Mouse (Mus musculus) myocyte (in vitro differentiated cells): Measurements from ENCODE around the gene Pfn3. TPM values are rescaled to one million over a fixed set of nuclear protein-coding genes. Genes with fewer than 3 reads are reported as not detected.

ENCODE experiments used
- H3K27me3 ChIP-seq: one replicate; pipeline ENCODE4 v1.6.1; 2011; ENCODE audit not compliant: control insufficient read depth, insufficient read depth, insufficient read length
- H3K36me3 ChIP-seq: one replicate; pipeline ENCODE4 v1.6.1; 2011; ENCODE audit not compliant: control insufficient read depth, insufficient read depth
- H3K4me2 ChIP-seq: one replicate; pipeline ENCODE4 v1.6.1; 2011; ENCODE audit warnings: low read depth, control low read depth
- H3K4me3 ChIP-seq: one replicate; pipeline ENCODE4 v1.5.1; 2011; ENCODE audit warnings: mild to moderate bottlenecking, control low read depth, moderate library complexity
- H3K79me2 ChIP-seq: one replicate; pipeline ENCODE4 v1.6.1; 2011; ENCODE audit not compliant: control insufficient read depth, insufficient read depth
- H3ac ChIP-seq: one replicate; pipeline ENCODE4 v1.6.1; 2011; ENCODE audit not compliant: control insufficient read depth, insufficient read length
- CEBPB ChIP-seq: IDR thresholded peaks from 2 replicates; pipeline ENCODE4 v1.6.1; 2011; ENCODE audit warnings: mild to moderate bottlenecking, moderate library complexity; ENCODE audit not compliant: poor library complexity, insufficient read depth, severe bottlenecking
- E2F4 ChIP-seq: IDR thresholded peaks from one replicate; pipeline ENCODE4 v1.6.1; 2011; ENCODE audit warnings: mild to moderate bottlenecking, control low read depth, moderate library complexity; ENCODE audit not compliant: insufficient read depth
- MAX ChIP-seq: IDR thresholded peaks from one replicate; pipeline ENCODE4 v1.6.1; 2011; ENCODE audit warnings: low read depth, mild to moderate bottlenecking, control low read depth
- MYOD1 ChIP-seq, 3 experiments: IDR thresholded peaks; one replicate each; pipeline ENCODE4 v1.6.1; 2011; ENCODE audit warnings: control low read depth in 2 of 3, low read depth in 2 of 3, mild to moderate bottlenecking in 2 of 3, moderate library complexity in 1 of 3; ENCODE audit not compliant: insufficient read length in 2 of 3, control insufficient read depth in 1 of 3
- MYOG ChIP-seq, 3 experiments: IDR thresholded peaks; one replicate each; pipeline ENCODE4 v1.6.1; 2011; ENCODE audit warnings: control low read depth in 2 of 3, low read depth in 2 of 3, mild to moderate bottlenecking in 2 of 3; ENCODE audit not compliant: insufficient read length in 2 of 3, control insufficient read depth in 1 of 3, insufficient read depth in 1 of 3
- POLR2A ChIP-seq: IDR thresholded peaks from one replicate; pipeline ENCODE4 v1.6.1; 2011; ENCODE audit warnings: low read depth, mild to moderate bottlenecking, control low read depth, moderate library complexity; ENCODE audit not compliant: insufficient read length
- POLR2AphosphoS2 ChIP-seq: IDR thresholded peaks from one replicate; pipeline ENCODE4 v1.6.1; 2011; ENCODE audit warnings: low read depth, control low read depth; ENCODE audit not compliant: insufficient read length
- REST ChIP-seq: IDR thresholded peaks from one replicate; pipeline ENCODE4 v1.6.1; 2011; ENCODE audit warnings: mild to moderate bottlenecking, control low read depth, moderate library complexity; ENCODE audit not compliant: insufficient read depth, insufficient read length
- SRF ChIP-seq: IDR thresholded peaks from one replicate; pipeline ENCODE4 v1.6.1; 2011; ENCODE audit warnings: low read depth; ENCODE audit not compliant: control insufficient read depth, insufficient read length
- TCF12 ChIP-seq: IDR thresholded peaks from one replicate; pipeline ENCODE4 v1.6.1; 2011; ENCODE audit warnings: mild to moderate bottlenecking, control low read depth; ENCODE audit not compliant: poor library complexity, insufficient read depth, severe bottlenecking
- TCF3 ChIP-seq: IDR thresholded peaks from one replicate; pipeline ENCODE4 v1.6.1; 2011; ENCODE audit warnings: low read depth, control low read depth; ENCODE audit not compliant: insufficient read length
- USF1 ChIP-seq: IDR thresholded peaks from one replicate; pipeline ENCODE4 v1.6.1; 2011; ENCODE audit warnings: low read depth, mild to moderate bottlenecking, control low read depth, moderate library complexity
- polyA plus RNA-seq: library from polyadenylated mRNA; unstranded; fragments of >200 nt; fragmentation: generic; extraction: Trizol; gene quantifications from one replicate; pipeline ENCODE4 v1.2.1, GENCODE M21; 2012; ENCODE audit warnings: missing spikeins

The Pfn3 gene
- polyA plus RNA-seq, 1 experiment = not detected

GRCm38 (mm10) chr13:55398088-55398487, 16.9 kb downstream of the Pfn3 start, which contains the start of gene Slc34a1:
Gene Slc34a1, plus strand, starts transcription at chr13:55398187.
- Histone ChIP-seq H3K27me3 (peaks cover 38% of the 10 kb centered on the region), H3ac (no peak within 1 kb of the TSS), H3K4me2 (no peak within 1 kb of the TSS), H3K79me2 (no peaks in the 10 kb centered on the region), H3K36me3 (no peaks in the 10 kb centered on the region), H3K4me3 (no peak within 1 kb of the TSS)
- TF ChIP-seq MYOG (IDR thresholded peaks at IDR 0.05; ENCODE audit: control insufficient read depth in 1 of 3, insufficient read depth in 1 of 3, insufficient read length in 2 of 3, low read depth in 2 of 3) (peak in 1 of 3 experiments; percentile 59), MYOD1 (IDR thresholded peaks at IDR 0.05; ENCODE audit: control insufficient read depth in 1 of 3, insufficient read length in 2 of 3, low read depth in 2 of 3) (peak in 1 of 3 experiments; percentile 47), E2F4 (no peak)

GRCm38 (mm10) chr13:55392933-55393332, 22.1 kb downstream of the Pfn3 start:
- TF ChIP-seq REST (no peak), POLR2AphosphoS2 (no peak), POLR2A (no peak), E2F4 (no peak), USF1 (no peak), TCF12 (no peak), MYOD1 (IDR thresholded peaks at IDR 0.05; ENCODE audit: control insufficient read depth in 1 of 3, insufficient read length in 2 of 3, low read depth in 2 of 3) (no peak), CEBPB (no peak), TCF3 (no peak), MYOG (IDR thresholded peaks at IDR 0.05; ENCODE audit: control insufficient read depth in 1 of 3, insufficient read depth in 1 of 3, insufficient read length in 2 of 3, low read depth in 2 of 3) (no peak), SRF (no peak), MAX (no peak)

GRCm38 (mm10) chr13:55391626-55392029, 23.4 kb downstream of the Pfn3 start:
- no peak for TF ChIP-seq USF1
- no peak for TF ChIP-seq MAX
- no peak for TF ChIP-seq SRF
- no peak for TF ChIP-seq TCF3
- no peak for TF ChIP-seq MYOG (IDR thresholded peaks at IDR 0.05; ENCODE audit: control insufficient read depth in 1 of 3, insufficient read depth in 1 of 3, insufficient read length in 2 of 3, low read depth in 2 of 3)
- TF ChIP-seq REST = no peak
- no peak for TF ChIP-seq MYOD1 (IDR thresholded peaks at IDR 0.05; ENCODE audit: control insufficient read depth in 1 of 3, insufficient read length in 2 of 3, low read depth in 2 of 3)
- TF ChIP-seq E2F4 = no peak
- TF ChIP-seq CEBPB = no peak
- TF ChIP-seq POLR2A = no peak
- TF ChIP-seq TCF12 = no peak
- no peak overlapping the region for H3K4me2 ChIP-seq
- H3K4me3 ChIP-seq = no peak overlapping the region
- peaks cover 10% of the 10 kb centered on the region for H3K27me3 ChIP-seq
- H3K79me2 ChIP-seq = no peaks in the 10 kb centered on the region
- H3K36me3 ChIP-seq = no peaks in the 10 kb centered on the region
- H3ac ChIP-seq = no peak overlapping the region

More at GRCm38 (mm10) chr13:55392933-55393332, 22.1 kb downstream of the Pfn3 start:
- Histone ChIP-seq H3ac (no peak overlapping the region), H3K36me3 (no peaks in the 10 kb centered on the region), H3K4me2 (no peak overlapping the region), H3K27me3 (peaks cover 6% of the 10 kb centered on the region), H3K4me3 (no peak overlapping the region), H3K79me2 (no peaks in the 10 kb centered on the region)

GRCm38 (mm10) chr13:55390644-55391043, 24.4 kb downstream of the Pfn3 start:
- Histone ChIP-seq H3K4me3 (no peak overlapping the region), H3K36me3 (no peaks in the 10 kb centered on the region), H3K27me3 (peaks cover 10% of the 10 kb centered on the region), H3K4me2 (no peak overlapping the region), H3ac (no peak overlapping the region), H3K79me2 (no peaks in the 10 kb centered on the region)
- TF ChIP-seq MAX (no peak), POLR2A (no peak), CEBPB (no peak), MYOD1 (IDR thresholded peaks at IDR 0.05; ENCODE audit: control insufficient read depth in 1 of 3, insufficient read length in 2 of 3, low read depth in 2 of 3) (no peak), TCF12 (no peak), POLR2AphosphoS2 (no peak), TCF3 (no peak), REST (no peak), SRF (no peak), MYOG (IDR thresholded peaks at IDR 0.05; ENCODE audit: control insufficient read depth in 1 of 3, insufficient read depth in 1 of 3, insufficient read length in 2 of 3, low read depth in 2 of 3) (no peak), E2F4 (no peak), USF1 (no peak)

- H3K4me3 ChIP-seq = no peak overlapping the region
- H3K27me3 ChIP-seq = peaks cover 51% of the 10 kb centered on the region
- no peak overlapping the region for H3ac ChIP-seq
- no peaks in the 10 kb centered on the region for H3K79me2 ChIP-seq
- H3K4me2 ChIP-seq = peak overlapping the region; percentile 45
- TF ChIP-seq TCF12 (peak; percentile 86), MYOG (IDR thresholded peaks at IDR 0.05; ENCODE audit: control insufficient read depth in 1 of 3, insufficient read depth in 1 of 3, insufficient read length in 2 of 3, low read depth in 2 of 3) (peak in 2 of 3 experiments; percentile 72 to 92), REST (no peak), TCF3 (peak; percentile 42), E2F4 (no peak), MYOD1 (IDR thresholded peaks at IDR 0.05; ENCODE audit: control insufficient read depth in 1 of 3, insufficient read length in 2 of 3, low read depth in 2 of 3) (peak; percentile 43 to 98 (median 92))
- no peaks in the 10 kb centered on the region for H3K36me3 ChIP-seq
Measured at GRCm38 (mm10) chr13:55381790-55382189, 33.2 kb downstream of the Pfn3 start.
